Mouse (Mus musculus) G1E (cell line): ENCODE measurements around the gene AC109138.7.

Source experiments
- CTCF ChIP-seq: IDR thresholded peaks from 2 replicates; pipeline ENCODE4 v1.5.1; 2012; ENCODE audit warnings: low read depth, low read length, inconsistent platforms, mixed read lengths
- GATA1 ChIP-seq: IDR thresholded peaks from 2 replicates; pipeline ENCODE4 v1.6.1; 2012; ENCODE audit warnings: borderline replicate concordance, low read length, inconsistent platforms, mixed read lengths
- GATA2 ChIP-seq: IDR thresholded peaks from 2 replicates; pipeline ENCODE4 v1.6.1; 2012; ENCODE audit warnings: low read depth, low read length, inconsistent platforms, borderline replicate concordance
- POLR2AphosphoS5 ChIP-seq: IDR thresholded peaks from 2 replicates; pipeline ENCODE4 v1.6.1; 2012; ENCODE audit warnings: low read depth, low read length, inconsistent platforms; ENCODE audit not compliant: insufficient replicate concordance
- TAL1 ChIP-seq: conservative IDR thresholded peaks from 2 replicates; pipeline ENCODE4 v1.6.1; 2012; ENCODE audit warnings: low read depth, low read length, inconsistent platforms, mixed read lengths

DNA sequence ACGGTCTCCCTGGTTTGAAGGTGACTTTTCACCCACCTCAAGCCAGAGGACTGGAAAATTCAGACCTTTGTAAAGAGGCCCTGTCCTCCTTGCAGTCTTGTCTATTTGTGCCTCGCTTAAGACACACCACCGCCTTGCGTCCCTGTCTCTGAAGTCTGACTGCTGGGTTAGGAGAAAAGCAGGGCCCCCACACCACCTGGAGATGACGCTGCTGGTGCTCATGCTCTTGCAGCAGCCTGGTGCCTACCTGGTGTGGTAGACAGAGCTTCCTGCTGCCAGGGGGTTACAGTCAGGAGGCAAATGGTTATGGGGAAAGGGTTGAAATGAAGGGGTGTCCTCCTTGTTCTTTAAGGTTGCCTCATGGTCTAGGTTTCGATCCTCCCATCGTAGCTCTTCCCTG is 40.1 kb downstream of the AC109138.7 start:
- no peak for TF ChIP-seq CTCF
- TF ChIP-seq GATA2: no peak
- TF ChIP-seq GATA1: no peak
- TF ChIP-seq POLR2AphosphoS5: no peak
- TF ChIP-seq TAL1: no peak
